Mouse (Mus musculus) hindbrain, embryonic 13.5 days (tissue): ENCODE data around the gene Smyd2. TPM values are rescaled to one million over a fixed set of nuclear protein-coding genes. Genes with fewer than 3 reads are reported as not detected.

ENCODE experiments used
- ATAC-seq: fragments of 200-750 bp; cut with Nextera tagmentation; 2 replicates; pipeline ENCODE4 v1.8.0; 2017; ENCODE audit warnings: moderate TSS enrichment; ENCODE audit not compliant: low FRiP score
- H3K27ac ChIP-seq: fragments of 300-500 bp; sonication (generic); 2 replicates; pipeline ENCODE4 v1.5.1; 2015; ENCODE audit warnings: inconsistent platforms, mild to moderate bottlenecking, moderate library complexity
- H3K27me3 ChIP-seq: fragments of 300-500 bp; sonication (generic); 2 replicates; pipeline ENCODE4 v1.6.1; 2015; ENCODE audit warnings: mild to moderate bottlenecking, inconsistent platforms
- H3K36me3 ChIP-seq: fragments of 300-500 bp; sonication (generic); 2 replicates; pipeline ENCODE4 v1.6.1; 2015; ENCODE audit warnings: mild to moderate bottlenecking, inconsistent platforms
- H3K4me1 ChIP-seq: fragments of 300-500 bp; sonication (generic); replicated peaks from 2 replicates; pipeline ENCODE4 v1.6.1; 2015; ENCODE audit warnings: inconsistent platforms
- H3K4me2 ChIP-seq: fragments of 300-500 bp; sonication (generic); 2 replicates; pipeline ENCODE4 v1.6.1; 2015; ENCODE audit warnings: inconsistent platforms, mild to moderate bottlenecking, moderate library complexity
- H3K4me3 ChIP-seq: fragments of 300-500 bp; sonication (generic); 2 replicates; pipeline ENCODE4 v1.5.1; 2015; ENCODE audit warnings: mild to moderate bottlenecking, inconsistent platforms
- H3K9ac ChIP-seq: fragments of 300-500 bp; sonication (generic); 2 replicates; pipeline ENCODE4 v1.6.1; 2015; ENCODE audit warnings: mild to moderate bottlenecking, inconsistent platforms
- H3K9me3 ChIP-seq: fragments of 300-500 bp; sonication (generic); 2 replicates; pipeline ENCODE4 v1.6.1; 2016; ENCODE audit warnings: inconsistent platforms
- WGBS: fragments of 180-500 bp; shearing (Covaris S2); methylation state at CpG from one replicate; pipeline ENCODE4 v1.1.7; 2015; 5-methylcytosine and 5-hydroxymethylcytosine counted together
- polyA plus RNA-seq: library from polyadenylated mRNA; unstranded; fragments of >200 nt; fragmentation: Nextera tagmentation; extraction: Ambion mirVana; gene quantifications from 2 replicates; pipeline ENCODE4 v1.2.1, GENCODE M21; 2015

The Smyd2 gene
- polyA plus RNA-seq, 1 experiment from 2014 or later: 53.6 TPM

DNA sequence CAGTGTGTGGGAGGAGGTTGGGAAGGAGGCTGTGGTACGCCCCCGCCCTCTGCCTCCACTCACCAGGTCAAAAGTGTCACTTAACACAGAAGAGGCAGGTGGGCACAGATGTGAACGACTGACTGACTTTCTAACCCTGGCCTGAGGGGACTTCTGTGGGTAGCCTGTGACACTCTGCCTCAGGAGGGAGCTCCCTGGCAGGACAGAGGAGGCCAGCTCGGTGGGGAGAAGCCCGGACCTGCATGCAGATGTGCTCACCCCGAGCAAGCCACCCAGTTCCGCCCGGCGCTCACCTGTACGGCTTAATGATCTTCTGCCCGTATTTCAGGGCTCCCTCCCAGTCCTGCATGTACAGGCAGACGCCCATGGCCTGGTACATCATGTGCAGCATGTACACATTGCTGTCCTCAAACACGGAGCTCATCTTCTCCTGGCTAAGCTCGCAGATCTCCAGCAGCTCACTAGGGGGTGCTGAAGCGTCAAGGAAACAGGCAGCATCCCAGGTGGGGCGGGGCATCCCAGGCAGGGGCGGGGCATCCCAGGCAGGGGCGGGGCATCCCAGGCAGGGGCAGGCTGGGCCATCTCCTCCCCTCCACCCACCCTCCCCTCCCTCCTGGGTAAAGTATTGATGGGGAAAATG, 38.5 kb downstream of the Smyd2 start:
- peak; percentile 23 for ATAC-seq

DNA sequence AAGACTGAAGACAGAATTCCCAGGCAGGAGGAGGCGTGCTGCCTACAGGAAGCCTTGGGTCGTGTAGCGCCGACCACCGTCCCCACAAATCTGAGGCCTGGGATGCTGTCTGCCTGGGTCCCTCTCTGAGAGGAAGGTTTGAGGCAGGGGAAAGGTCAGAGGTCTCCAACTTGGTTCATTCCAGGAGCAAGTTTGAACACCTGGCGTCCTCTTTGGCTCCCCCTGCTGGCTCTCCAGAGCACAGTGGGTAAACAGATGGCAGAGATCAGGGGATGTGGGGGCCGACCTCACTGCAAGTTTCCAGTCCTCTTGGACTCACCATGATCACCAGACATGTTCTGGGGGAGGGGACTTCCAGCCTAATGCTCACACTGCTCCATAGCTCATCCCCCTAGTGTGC, 39.3 kb downstream of the Smyd2 start:
- WGBS: 61% methylated on average over 7 of the region's 7 CpGs
- Histone ChIP-seq H3K27ac (no peak overlapping the region), H3K27me3 (no peaks in the 10 kb centered on the region), H3K4me1 (peaks cover 24% of the 10 kb centered on the region), H3K4me3 (no peak overlapping the region), H3K36me3 (peaks cover 9% of the 10 kb centered on the region; the same call in 1 of the 2 replicates), H3K9ac (no peak overlapping the region), H3K4me2 (no peak overlapping the region), H3K9me3 (no peaks in the 10 kb centered on the region)
- no peak for ATAC-seq

More for the DNA sequence above, 38.5 kb downstream of the Smyd2 start:
- Histone ChIP-seq H3K36me3 (peaks cover 9% of the 10 kb centered on the region; the same call in 1 of the 2 replicates), H3K4me1 (peaks cover 24% of the 10 kb centered on the region), H3K27ac (no peak overlapping the region), H3K27me3 (no peaks in the 10 kb centered on the region), H3K4me3 (no peak overlapping the region), H3K9ac (no peak overlapping the region), H3K9me3 (no peaks in the 10 kb centered on the region), H3K4me2 (no peak overlapping the region)
- WGBS: 41% methylated on average over 18 of the region's 18 CpGs

DNA sequence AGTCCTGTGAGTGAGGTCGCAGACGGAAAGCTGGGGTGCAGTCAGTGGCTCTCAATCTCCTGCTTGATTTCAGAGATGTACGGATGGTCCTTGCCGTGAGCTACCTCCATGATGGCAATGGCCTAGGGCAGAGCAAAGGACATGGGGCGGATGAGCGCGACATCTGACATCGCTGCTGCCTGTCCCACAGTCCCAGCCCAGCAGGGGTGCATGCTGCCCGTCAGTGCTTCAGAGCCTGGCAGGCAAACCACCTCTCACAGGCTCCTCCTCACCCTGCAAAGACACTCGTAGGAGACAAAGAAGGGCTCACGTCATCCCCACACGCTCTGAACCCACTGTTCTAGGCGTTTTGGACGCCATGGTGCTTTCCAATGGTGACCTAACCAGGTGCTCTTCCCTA, 41.4 kb downstream of the Smyd2 start:
- WGBS: 64% methylated on average over 14 of the region's 14 CpGs
- no peak overlapping the region for H3K9ac ChIP-seq
- no peak overlapping the region for H3K27ac ChIP-seq
- H3K4me2 ChIP-seq: no peak overlapping the region
- no peaks in the 10 kb centered on the region for H3K27me3 ChIP-seq
- H3K4me1 ChIP-seq: peaks cover 24% of the 10 kb centered on the region
- no peaks in the 10 kb centered on the region for H3K9me3 ChIP-seq
- peaks cover 5% of the 10 kb centered on the region; the same call in 1 of the 2 replicates for H3K36me3 ChIP-seq
- no peak overlapping the region for H3K4me3 ChIP-seq
- ATAC-seq: no peak

DNA sequence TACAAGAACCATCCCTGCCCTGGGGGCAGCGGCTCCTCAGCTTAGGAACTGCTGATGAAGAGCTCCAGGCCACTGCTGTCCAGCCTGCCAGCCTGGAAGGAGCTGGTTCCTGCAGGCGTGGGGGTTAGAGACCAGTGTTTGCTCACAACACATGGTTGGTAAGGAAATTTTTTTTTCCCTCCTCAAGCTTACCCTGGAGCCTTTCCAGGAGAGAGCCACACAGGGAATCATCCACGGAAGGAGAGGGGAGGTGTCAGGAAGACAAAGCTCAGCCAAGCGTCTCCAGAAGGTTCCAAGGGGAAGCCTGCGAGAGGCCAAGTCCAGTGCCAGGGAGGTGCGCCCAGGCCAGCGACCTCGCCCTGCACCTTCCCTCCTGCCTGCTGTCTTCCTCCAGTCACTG, 42.2 kb downstream of the Smyd2 start:
- Histone ChIP-seq H3K36me3 (peaks cover 5% of the 10 kb centered on the region; the same call in 1 of the 2 replicates), H3K4me1 (peaks cover 21% of the 10 kb centered on the region), H3K27me3 (no peaks in the 10 kb centered on the region), H3K9me3 (no peaks in the 10 kb centered on the region), H3K4me3 (no peak overlapping the region), H3K4me2 (no peak overlapping the region), H3K27ac (no peak overlapping the region), H3K9ac (no peak overlapping the region; the same call in 1 of the 2 replicates)
- WGBS: 68% methylated on average over 8 of the region's 8 CpGs
- no peak for ATAC-seq

DNA sequence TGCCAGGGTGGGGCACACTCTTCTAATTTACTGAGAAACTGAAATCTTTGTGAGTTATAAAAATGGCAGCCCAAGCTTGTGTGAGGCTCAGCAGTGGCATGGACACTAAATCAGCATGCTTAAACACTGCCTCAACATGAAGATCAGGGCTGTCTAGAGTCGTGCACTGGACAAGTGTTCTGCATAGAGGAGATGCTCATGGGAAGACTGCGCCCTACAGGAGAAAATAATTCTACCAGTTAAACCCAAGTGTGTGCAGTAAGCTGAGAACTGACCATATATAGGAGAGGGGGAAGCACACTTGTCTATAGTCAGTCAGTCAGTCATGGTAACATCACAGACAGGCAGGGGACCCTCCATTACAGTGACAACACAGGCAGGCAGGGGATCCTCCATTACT, 43.0 kb downstream of the Smyd2 start:
- WGBS: 68% methylated on average over 2 of the region's 2 CpGs
- Histone ChIP-seq H3K4me3 (no peak overlapping the region), H3K4me2 (no peak overlapping the region), H3K9ac (no peak overlapping the region), H3K36me3 (peaks cover 5% of the 10 kb centered on the region; the same call in 1 of the 2 replicates), H3K4me1 (peaks cover 14% of the 10 kb centered on the region), H3K27me3 (no peaks in the 10 kb centered on the region), H3K27ac (no peak overlapping the region), H3K9me3 (no peaks in the 10 kb centered on the region)
- ATAC-seq: no peak

DNA sequence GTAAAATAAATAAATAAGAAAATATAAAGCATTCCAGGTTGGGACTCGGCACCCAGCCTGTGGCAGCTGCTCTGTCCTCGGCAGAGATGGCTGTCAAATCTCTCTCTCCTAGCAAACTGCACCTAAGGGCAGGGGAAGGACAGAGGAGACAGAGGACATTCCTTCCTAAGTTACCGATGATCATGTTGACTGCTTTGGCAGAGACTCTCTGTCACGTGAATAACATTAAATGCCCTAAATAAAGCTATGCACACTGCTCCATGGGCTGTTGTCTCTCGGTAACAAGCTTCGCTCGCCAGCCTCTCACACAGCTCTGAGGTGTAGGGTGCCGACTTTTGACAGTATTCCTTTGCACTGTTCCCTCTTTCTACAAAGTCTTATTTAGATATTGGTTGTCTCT, 46.0 kb downstream of the Smyd2 start:
- WGBS: 81% methylated on average over 8 of the region's 8 CpGs
- peaks cover 31% of the 10 kb centered on the region for H3K4me1 ChIP-seq
- no peak for ATAC-seq
- no peak overlapping the region for H3K27ac ChIP-seq
- no peaks in the 10 kb centered on the region for H3K9me3 ChIP-seq
- no peak overlapping the region for H3K4me3 ChIP-seq
- no peaks in the 10 kb centered on the region for H3K36me3 ChIP-seq
- H3K9ac ChIP-seq: no peak overlapping the region
- no peaks in the 10 kb centered on the region for H3K27me3 ChIP-seq
- H3K4me2 ChIP-seq: no peak overlapping the region

DNA sequence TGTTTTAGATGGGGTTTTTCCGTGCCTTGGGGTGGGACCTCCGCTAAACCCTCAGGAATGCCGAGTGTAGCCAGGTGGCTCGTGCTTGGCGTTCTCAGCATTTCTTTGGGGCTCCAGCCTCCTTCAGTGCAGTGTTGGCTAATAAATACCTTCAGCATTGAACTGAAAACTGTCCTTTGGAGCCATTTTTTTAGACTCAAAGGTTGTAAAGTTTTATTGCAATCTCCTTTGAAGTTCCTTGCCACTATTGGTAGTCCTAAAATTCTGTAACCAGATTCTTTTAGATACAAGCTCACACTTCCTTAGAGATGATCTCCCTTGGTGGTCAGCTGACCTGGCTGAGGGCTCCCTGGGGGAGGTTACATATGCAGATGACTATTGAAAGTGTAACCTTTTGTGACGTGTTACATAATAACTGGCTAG, 46.7 kb downstream of the Smyd2 start:
- Histone ChIP-seq H3K9ac (no peak overlapping the region), H3K9me3 (no peaks in the 10 kb centered on the region), H3K4me3 (no peak overlapping the region), H3K27me3 (no peaks in the 10 kb centered on the region), H3K27ac (no peak overlapping the region), H3K4me2 (no peak overlapping the region), H3K4me1 (peaks cover 25% of the 10 kb centered on the region), H3K36me3 (no peaks in the 10 kb centered on the region)
- WGBS: 34% methylated on average over 6 of the region's 6 CpGs
- no peak for ATAC-seq

DNA sequence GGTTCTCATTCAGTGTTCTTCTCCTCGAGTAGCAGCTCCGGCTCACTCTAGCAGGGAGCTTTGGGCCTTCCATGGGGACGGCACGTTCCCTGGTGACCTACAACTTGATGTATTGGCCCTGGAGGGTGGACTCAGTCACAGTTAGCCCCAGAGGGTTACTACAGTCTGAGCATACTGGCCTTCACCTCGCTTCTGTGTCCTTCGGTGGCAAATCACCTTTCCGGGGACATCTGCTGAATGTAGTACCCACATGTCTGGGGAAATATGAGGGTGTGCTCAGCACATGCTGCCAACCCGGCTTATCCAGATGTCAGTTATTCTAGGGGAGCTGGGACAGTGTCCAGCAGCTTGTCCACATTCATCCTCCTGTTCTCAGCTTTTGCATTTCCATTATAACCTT, 48.6 kb downstream of the Smyd2 start:
- 0 out of 2 replicates have a peak overlapping the region, but pooled peaks have one; percentile 30 for H3K27ac ChIP-seq
- WGBS: 74% methylated on average over 8 of the region's 8 CpGs
- ATAC-seq: no peak

DNA sequence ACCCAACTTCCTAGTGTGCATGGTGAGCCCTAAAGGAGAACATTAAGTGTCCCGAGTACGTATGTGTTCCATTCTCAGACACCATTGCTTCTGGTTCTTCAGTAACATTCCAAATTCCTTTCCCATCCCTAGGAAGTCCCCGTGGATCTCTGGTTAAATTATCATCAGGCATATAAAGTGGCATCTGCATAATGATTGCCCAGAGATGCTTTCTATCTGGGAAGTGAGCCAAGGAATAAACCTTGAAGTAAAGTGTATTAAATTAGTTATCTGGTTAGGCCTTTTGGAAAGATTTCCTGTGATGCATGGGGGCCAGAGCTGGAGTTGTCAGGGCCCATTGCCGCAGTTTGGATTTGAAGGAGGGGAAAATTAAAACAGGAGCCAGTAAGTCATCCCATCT, 50.1 kb downstream of the Smyd2 start:
- Histone ChIP-seq H3K9me3 (no peaks in the 10 kb centered on the region), H3K27ac (no peak overlapping the region; the same call in 1 of the 2 replicates), H3K27me3 (no peaks in the 10 kb centered on the region), H3K4me1 (peaks cover 29% of the 10 kb centered on the region), H3K4me2 (no peak overlapping the region), H3K36me3 (no peaks in the 10 kb centered on the region), H3K4me3 (no peak overlapping the region), H3K9ac (no peak overlapping the region)
- ATAC-seq: no peak
- WGBS: 65% methylated on average over 4 of the region's 4 CpGs

More for the DNA sequence above, 48.6 kb downstream of the Smyd2 start:
- no peak overlapping the region for H3K4me3 ChIP-seq
- peaks cover 24% of the 10 kb centered on the region for H3K4me1 ChIP-seq
- H3K36me3 ChIP-seq: no peaks in the 10 kb centered on the region
- H3K9me3 ChIP-seq: no peaks in the 10 kb centered on the region
- no peaks in the 10 kb centered on the region for H3K27me3 ChIP-seq
- no peak overlapping the region; the same call in 1 of the 2 replicates for H3K9ac ChIP-seq
- no peak overlapping the region for H3K4me2 ChIP-seq

DNA sequence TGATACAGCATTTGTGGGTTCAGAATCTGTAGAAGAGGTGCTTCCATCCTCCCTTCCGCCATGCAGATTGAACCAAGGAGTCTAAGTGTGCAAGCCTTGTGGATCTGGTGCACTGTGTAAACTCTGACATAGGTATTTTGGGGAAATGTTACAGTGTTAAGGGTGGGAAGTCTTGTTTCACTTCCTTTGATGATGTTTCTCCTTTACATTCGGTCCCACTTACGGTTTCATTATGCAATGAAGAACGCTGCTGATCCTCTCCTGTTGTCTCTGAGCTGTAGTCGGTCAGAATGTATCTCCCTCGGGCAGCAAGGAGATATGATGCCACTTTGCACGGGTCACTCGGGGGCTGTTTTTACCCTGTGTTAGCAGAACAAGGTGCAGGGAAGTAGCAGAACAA, 50.5 kb downstream of the Smyd2 start:
- Histone ChIP-seq H3K9ac (no peak overlapping the region), H3K9me3 (no peaks in the 10 kb centered on the region), H3K27ac (no peak overlapping the region), H3K36me3 (no peaks in the 10 kb centered on the region), H3K27me3 (no peaks in the 10 kb centered on the region), H3K4me1 (peaks cover 29% of the 10 kb centered on the region), H3K4me3 (no peak overlapping the region), H3K4me2 (no peak overlapping the region)
- ATAC-seq: no peak
- WGBS: 80% methylated on average over 8 of the region's 8 CpGs

DNA sequence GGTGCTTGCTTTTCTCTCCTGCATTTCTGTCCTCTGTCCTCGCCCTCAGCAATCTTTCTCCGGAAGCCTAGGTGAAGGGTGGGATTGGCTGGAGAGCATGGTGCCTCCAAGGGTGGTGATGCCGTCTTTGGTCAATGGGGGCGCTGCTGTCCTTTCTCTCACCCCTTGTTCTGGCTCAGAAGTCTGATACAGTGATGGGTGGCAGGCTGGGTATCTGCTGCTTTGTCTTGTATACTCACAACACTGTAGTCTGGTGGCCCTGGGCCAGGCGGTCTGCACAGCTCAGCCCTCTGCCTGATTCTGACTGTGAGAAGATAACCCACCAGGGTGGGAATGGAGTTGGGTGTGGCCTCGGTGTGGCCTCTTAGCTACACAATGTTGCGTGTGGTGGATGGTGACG, 51.6 kb downstream of the Smyd2 start:
- Histone ChIP-seq H3K4me2 (no peak overlapping the region), H3K9me3 (no peaks in the 10 kb centered on the region), H3K27ac (no peak overlapping the region), H3K36me3 (no peaks in the 10 kb centered on the region), H3K9ac (no peak overlapping the region), H3K4me1 (peaks cover 29% of the 10 kb centered on the region), H3K27me3 (no peaks in the 10 kb centered on the region), H3K4me3 (no peak overlapping the region)
- no peak for ATAC-seq
- WGBS: 83% methylated on average over 8 of the region's 8 CpGs

DNA sequence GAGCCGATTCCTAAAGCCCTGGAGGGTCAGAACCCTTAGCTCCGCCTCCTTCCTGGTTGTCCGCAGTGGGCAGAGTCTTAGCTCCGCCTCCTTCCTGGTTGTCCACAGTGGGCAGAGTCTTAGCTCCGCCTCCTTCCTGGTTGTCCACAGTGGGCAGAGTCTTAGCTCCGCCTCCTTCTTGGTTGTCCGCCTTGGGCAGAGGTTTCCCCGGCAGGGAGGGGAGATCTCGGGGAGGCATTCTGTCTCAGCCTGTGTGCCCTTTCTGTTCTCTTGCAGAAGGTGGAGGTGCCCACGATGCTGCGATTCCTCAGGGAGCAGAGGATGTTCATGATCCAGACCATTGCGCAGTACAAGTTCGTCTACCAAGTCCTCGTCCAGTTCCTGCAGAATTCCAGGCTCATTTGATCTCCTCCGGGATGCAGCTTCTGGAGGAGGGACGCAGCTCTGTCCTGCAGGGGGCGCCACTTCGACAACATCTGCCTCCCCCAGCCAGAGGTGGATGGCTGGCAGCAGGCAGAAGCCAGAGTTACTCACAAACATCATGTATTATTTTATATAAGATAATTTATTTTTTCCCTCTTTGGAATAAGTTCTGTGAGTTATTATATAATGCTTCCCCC, 52.4 kb downstream of the Smyd2 start:
- Histone ChIP-seq H3K4me2 (no peak overlapping the region), H3K4me3 (no peak overlapping the region), H3K27me3 (no peaks in the 10 kb centered on the region), H3K9me3 (no peaks in the 10 kb centered on the region), H3K27ac (no peak overlapping the region), H3K4me1 (peaks cover 35% of the 10 kb centered on the region), H3K9ac (no peak overlapping the region), H3K36me3 (no peaks in the 10 kb centered on the region)
- 91% methylated on average over 18 of the region's 18 CpGs for WGBS
- no peak for ATAC-seq

DNA sequence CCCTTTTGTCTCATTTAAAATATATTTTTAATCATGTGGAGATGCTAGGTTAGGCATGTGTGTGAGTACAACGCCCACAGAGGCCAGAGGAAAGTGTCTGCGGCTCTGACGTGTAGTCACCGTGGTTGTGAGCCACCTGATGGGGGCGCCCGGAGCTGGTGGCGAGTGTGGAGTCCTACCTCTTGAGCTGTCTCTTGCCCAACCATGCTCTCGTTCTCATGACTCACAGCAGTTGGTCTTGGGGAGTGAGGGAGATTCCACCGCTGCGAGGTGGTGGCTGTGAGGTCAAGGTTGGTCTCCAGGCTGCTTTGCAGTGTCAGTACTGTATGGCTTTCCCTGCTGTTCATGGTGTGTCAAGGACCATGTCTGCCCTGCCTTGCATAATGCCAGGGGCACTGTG, 54.1 kb downstream of the Smyd2 start:
- Histone ChIP-seq H3K9ac (no peak overlapping the region), H3K4me2 (no peak overlapping the region), H3K36me3 (no peaks in the 10 kb centered on the region), H3K9me3 (no peaks in the 10 kb centered on the region), H3K4me3 (no peak overlapping the region), H3K4me1 (peaks cover 35% of the 10 kb centered on the region), H3K27ac (no peak overlapping the region), H3K27me3 (no peaks in the 10 kb centered on the region)
- ATAC-seq: no peak
- 85% methylated on average over 10 of the region's 10 CpGs for WGBS
